Mouse (Mus musculus) cerebellum, adult (tissue): ENCODE results near the gene Dync1i2.

Source experiments
- ATAC-seq: cut with Nextera tagmentation; 2 replicates; pipeline ENCODE4 v1.9.2; 2017; ENCODE audit warnings: mild to moderate bottlenecking, moderate library complexity, mixed read lengths; ENCODE audit not compliant: insufficient number of reproducible peaks, low FRiP score, low TSS enrichment

The Dync1i2 gene

DNA sequence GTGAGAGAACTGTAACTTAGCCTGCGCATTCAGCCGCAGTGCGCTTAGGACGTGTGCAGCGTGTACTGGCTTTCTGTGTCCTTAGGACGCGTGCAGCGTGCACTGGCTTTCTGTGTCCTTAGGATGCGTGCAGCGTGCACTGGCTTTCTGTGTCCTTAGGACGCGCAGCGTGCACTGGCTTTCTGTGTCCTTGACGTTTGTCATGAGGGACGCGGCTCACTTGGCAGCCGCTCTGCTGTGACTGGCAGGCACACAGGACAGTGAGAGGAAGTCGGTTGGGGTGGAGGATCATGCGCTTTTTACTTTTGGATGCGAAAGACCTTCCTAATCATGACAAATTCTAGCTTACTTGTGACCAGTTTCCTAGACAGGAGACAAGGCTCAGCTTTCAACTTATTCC lies 53.1 kb downstream of the Dync1i2 start:
- no peak for ATAC-seq

DNA sequence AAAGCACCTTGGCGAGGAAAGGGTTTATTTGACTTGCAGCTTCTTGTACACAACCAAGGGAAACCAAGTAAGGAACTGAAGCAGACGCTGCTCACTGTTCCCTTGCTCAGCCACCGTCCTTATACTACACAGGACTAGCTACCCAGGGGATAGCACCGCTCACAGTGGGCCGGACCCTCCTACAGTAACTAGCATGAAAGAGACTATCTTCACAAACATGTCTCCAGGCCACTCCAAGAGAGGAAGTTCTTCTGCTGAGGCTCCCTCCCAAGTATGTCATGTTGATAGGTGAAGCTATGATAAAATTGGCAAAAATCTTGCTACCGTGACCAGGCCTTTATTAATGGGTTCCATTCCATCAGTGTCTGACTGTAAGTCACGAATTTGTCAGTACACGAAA lies 57.2 kb downstream of the Dync1i2 start:
- no peak for ATAC-seq

DNA sequence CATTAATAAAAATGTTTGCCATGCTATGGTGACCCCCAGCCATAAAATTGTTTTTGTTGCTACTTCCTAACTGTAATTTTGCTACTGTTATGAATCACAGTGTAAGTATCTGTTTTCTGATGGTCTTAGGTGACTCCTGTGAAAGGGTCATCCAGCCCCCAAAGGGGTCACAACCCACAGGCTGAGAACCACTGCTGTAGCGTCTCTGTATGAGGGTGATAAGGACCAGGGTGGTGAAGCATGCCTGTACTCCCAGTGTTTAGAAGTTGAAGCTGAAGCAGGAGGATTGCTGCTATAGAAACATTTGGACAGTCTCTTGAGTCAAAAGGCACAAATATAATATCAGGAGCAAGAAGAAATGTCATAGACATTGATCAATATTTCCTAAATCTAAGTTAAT lies 57.8 kb downstream of the Dync1i2 start:
- ATAC-seq: no peak

DNA sequence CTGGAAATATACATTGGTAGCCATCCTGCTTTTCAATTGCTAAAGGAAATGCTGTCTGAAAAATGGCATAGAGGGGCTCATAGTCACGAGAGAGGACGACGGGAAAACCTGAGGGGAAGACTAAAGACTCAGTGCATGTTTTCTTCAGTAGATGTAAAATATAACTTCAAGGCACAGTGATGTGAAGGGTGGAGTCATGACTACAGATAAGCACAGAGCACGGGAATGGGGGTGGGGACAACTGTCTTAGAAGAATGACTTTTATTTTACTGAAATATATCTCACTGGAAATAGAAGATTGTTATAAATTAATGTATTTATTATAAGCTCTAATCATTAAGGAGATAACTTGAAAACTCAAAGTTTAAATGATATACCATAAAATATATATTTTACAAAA lies 58.6 kb downstream of the Dync1i2 start:
- no peak for ATAC-seq

DNA sequence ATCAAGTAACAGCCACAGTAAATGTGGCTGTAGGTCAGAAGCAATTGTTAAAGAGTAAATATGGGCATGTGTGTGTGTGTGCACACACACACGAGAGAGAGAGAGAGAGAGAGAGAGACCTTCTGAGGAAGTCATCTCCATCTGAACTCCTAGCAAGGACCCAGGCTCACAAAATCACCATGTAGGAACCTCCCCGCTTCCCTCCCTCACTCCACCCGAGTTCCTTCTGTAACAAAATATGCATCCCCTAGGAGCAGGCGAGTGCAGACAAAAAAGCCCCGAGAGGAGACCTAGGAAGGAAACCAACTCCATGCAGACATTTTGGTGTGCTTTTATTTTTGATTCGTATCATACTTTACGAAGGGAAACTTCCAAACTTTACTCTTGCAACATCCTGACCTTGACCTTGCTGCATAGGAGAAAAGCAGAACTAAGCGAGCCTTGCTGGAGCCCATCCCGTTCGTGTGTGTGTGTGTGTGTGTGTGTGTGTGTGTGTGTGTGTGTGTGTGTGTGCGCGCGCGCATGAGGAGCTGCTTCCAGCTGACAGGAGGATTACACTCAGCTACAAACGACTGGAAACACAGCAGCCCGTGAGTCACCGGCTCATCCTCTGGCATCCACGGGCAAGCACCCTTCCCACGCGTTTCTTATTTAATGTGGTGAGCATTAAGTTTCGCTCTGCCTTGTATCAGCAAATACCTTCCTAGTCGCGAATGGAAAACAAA lies 62.6 kb downstream of the Dync1i2 start:
- ATAC-seq: no peak

DNA sequence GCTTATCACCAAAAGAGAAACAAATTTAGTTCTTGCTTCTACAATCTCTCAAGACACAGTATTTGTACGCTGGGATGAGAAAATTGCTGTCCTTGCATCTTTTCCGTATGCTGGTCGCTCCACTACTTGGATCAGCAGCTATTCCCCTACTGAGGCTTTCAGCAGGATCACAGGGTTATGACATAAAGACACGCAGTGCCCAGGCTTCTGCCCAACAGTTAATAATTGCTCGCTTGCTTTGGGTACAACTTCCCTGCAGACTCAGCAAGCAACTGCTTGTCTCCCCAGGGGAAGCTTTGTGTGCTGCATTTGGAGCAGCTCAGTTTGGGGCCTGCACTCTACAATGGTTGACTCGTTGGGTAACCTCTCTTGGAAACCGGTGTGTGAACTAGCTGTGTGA lies 64.2 kb downstream of the Dync1i2 start:
- ATAC-seq: no peak

DNA sequence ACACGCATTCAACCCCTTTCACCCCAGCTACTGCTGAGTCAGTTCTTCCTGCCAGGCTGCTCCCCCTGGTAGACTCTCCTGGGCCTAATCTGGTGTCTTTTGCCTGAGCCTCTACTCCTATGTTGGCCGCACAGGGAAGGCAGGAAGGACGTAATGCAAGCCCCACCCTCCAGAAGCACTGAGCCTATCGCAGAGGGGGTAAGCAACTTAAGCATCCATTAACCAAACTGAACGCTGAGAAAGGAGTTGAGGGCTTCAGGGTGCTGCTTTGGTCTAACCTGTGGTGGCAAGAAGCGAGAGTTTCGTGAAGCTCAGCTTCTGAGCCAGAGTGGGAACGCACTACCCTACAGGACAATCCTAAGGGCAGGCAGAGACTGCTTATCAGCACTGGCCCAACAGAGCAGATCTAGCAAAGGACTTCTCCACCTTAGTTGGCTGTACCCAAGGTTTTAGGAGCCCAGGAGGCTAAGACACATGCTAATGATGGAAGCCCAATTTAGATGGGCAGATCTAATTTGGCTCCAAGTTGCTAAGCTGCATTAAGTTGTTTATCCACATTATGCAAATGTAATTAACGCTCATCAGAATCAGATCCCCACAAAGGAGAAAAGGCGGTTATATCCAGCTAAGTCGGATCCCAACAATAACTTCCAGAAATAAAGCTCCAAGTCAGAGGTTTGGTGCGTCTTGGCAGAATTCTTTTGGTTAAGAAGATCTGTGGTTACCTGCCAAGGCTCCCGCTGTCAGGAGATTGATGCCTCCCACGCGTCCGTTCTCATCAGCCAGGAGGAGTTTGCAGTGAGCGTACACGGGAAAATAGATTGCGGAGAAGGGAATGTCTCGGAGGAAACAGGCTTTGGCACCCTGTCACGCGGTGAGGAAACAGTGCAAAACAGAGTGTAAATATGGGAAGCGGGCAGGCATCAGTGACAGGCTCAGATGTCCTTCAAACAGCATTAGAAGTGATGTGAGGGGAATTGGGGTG lies 67.6 kb downstream of the Dync1i2 start:
- ATAC-seq: peak; percentile 39

DNA sequence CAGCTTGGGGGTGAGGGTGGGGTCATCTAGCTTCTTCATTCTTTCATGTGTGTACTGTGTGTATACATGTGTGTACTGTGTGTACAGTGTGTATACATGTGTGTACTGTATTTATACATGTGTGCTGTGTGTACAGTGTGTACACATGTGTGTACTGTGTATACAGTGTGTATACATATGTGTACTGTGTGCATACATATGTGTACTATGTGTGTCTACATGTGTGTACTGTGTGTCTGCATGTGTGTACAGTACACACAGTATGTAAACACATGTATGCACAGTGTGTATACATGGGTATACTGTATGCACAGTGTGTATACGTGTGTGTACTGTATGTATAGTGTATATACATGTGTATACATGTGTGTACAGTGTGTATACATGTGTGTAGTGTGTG lies 70.5 kb downstream of the Dync1i2 start:
- no peak for ATAC-seq

DNA sequence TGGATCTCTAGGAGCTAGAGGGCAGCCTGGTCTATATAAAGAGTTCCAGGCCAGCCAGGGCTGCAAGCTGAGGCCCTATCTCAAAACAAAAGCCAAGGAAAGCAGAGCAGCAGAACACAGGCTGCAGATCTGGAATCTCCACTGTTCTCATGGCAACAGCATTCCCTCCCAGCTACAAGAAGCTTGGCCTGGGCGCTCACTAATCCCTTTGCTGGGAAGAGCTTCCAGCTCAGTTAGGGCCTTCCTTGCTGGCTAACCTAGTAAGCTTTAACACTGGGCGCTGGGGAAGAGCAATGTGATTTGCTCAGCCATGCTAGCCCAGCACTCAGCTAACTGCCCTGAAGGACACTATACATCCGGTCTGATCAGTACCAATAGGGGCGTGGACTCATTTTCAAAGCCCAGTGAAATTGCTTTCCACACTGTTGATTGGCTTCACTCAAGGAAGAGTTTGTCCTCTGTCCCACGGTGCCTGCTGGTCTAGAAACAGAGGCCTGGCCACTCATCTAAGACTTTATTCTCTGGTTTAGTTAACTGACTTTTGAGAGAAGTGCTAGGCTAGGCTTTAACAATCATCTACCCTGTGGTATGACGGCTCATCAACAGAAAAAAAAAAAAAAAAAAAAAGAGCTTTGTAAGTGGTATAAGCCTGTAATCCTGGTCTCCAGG lies 78.7 kb downstream of the Dync1i2 start:
- no peak for ATAC-seq

DNA sequence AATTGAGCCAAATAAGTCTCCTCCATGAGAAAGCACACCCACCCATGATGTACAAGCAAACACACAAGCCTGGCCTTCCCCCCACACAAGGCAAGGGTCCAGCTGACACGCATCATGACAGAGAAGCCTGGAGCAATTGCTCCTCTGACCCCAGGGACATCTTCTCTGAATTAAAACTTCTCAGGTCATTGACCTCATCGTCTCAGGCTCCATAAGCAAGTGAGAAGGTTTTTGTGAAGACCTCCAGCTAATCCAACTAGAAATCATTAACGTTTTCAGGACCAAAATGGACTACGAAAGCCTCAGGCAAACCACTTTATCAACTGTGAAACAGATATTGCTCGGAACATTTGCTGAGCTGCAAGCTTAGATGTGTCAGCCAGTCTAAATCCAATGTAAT lies 80.1 kb downstream of the Dync1i2 start:
- ATAC-seq: no peak

DNA sequence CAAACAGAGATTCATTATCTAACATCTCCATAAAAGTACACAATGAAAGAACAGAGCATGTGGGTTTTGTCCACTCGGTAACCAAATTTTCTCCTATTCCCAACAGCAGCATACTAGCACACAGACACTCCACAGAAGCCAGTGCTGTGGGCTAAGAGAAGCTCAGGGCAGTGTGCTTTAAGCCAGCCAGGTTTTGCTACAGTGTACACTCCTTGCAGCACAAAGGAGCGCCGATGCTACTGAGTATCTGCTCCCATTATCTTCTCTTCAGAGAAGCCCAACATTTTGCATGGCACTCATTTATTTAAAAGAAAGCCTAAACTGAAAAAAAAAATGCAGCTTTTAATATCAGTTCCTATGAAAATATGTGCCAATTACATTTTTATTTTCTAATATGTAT lies 82.5 kb downstream of the Dync1i2 start:
- ATAC-seq: no peak

DNA sequence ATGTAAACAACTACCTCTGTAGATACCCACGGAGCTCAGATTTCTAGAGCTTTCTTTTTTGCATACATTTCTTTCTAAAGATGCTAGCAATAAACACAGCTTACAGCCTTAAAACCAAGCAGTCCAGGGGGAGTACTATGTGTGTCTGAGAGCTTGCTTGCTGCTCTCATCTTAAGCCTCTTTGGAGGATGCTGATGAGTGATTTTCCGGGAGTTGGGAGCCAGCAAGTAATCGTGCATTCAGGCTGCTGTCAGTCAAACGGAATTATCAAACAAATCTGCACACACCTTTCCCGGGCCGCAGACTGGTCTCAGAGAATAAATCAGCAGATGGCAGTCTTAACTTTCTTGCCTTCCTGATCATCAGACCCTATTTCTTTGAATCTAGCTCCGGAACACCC lies 83.0 kb downstream of the Dync1i2 start:
- no peak for ATAC-seq

DNA sequence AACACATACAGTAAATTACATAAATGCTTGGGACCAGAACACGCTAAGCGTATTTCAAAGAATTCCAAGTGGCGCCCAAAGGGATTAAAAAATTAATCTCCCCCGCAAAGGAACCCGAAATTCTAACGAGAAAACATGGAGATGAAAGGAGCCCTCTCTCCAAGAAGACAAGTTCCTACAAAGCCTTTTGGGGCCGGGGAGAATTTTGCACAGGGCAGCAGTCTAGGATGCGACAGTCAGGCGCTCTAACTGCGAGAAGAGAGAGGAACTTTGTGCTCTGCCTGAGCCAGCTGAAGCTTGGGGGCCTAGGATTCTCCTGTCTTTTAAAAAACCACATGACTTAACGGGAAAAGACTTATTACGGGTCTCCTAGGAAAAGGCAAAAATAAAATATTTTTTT lies 84.3 kb downstream of the Dync1i2 start:
- no peak for ATAC-seq

DNA sequence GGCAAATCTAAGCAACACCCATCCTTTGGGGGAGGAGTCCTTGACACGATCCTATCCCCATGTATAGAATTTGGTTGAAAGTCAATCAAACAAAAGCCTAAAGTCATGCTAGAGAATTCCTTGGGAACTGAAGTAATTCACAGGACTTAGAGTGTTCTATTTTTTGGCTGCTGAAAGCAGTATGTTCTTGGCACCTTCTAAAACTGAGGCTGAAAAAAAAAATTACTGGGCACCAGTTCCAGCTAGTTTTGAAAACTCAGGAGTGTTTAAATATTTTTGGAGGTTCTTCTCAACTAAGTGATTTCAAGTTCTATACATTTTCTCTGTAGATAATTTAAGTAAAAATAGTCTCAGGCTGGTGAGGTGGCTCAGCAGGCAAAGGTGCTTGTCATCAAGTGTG lies 86.0 kb downstream of the Dync1i2 start:
- ATAC-seq: no peak

DNA sequence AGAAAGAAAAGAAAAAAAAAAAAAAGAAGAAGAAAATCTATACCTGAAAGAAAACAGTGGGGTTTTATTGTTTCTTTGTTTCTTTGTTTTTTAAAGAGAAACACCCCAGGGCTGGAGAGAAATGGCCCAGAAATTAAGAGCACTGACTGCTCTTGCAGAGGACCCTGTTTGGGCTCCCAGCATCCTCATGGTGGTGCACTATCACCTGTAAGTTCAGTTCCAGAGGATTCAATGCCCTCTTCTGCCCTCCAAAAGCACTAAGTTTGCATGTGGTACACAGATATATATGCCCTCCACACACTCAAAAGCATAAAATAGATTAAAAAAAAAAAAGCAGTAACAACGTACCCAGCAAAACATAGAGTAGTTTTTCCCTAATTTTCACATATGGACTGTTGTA lies 87.2 kb downstream of the Dync1i2 start:
- ATAC-seq: no peak

DNA sequence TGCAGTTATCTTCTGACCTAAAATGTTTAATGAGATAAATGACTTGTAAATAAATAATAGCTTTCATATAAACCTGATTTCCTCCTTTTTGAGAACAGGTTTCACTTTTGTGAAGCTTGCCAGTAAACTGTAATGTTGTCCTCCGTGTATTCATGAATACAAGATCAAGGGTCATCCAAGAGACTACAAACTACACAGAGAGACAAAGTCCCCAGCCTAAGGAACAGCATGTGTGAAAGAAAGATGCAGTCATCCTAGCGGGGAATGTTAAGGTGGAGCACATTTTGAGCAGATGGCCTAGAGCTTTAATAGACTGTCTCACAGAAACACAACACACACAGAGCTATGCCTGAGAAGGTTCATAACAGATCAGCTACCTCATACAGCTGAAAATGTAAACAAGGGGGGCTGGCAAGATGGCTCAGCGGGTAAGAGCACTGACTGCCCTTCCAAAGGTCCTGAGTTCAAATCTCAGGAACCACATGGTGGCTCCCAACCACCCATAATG lies 90.7 kb downstream of the Dync1i2 start:
- ATAC-seq: no peak

DNA sequence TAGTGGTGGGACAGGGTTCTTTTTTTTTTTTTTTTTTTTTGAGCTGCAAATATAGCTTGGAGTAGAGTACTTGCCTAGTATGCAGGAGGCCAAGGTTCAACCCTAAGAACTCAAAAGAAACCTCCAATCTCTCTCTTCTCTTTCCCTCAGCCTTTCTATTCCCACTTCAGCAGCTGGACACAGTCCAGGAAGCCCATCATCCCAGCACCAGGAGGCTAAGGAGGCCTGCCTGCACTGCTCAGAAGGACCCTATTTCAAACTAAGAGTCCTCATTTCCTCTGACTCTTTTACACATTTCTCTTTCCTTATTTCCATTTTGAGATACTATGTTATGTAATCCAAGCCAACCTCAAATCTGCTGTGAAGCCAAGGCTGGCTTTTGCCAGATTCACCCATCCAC lies 91.7 kb downstream of the Dync1i2 start:
- ATAC-seq: no peak

DNA sequence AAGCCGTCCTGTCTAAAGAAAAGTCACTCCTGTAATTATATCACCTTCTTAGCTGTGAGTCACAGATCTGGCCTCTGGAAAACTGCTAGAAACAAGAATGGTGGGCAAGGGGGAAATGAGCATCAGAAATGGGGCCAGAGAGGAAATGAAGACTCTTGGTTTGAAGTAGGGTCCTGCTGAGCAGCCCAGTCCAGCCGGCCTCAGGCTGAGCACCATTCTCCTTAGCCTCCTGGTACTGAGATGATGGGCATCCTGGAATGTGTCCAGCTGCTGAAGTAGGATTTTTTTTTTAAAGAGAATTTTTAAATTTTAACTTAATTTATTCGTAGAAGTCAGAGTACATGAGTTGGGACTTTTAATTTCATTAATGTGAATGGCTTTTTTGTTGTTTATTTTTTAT lies 93.3 kb downstream of the Dync1i2 start:
- ATAC-seq: no peak

DNA sequence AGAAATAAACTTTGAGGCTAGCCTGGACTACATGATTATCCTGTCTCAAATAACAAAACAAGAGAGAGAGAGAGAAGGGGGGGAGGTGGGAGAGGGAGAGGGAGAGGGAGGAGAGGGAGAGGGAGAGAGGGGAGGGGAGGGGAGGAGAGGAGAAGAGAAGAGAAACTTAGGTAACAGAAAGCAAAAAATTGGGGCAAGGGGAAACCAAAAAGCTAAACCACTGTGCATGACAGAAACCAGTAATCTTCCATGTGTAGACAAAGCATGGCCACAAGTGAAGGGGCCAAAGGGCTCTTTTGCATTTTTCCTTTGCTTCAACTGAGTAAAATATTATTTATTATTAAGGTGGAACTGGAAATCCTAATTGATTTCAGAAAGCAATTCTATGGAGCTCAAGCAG lies 94.9 kb downstream of the Dync1i2 start:
- ATAC-seq: no peak

DNA sequence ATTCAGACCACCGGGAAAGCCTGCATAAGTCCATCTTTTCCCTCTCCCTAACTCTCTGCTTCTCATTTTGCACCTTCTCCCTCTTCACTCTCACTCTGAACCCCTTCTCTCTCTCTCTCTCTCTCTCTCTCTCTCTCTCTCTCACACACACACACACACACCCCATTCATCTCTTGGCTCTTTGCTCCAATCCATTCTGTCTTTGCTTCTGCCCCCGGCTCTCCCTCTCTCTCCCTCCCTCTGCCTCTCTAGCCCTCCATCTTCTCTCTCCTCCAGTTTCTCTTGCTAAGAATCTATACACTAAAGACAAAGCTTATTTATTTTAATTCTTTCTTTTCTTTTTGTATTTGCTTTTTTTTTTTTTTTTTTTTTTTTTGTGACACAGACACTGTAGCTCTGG lies 98.2 kb downstream of the Dync1i2 start:
- no peak for ATAC-seq

DNA sequence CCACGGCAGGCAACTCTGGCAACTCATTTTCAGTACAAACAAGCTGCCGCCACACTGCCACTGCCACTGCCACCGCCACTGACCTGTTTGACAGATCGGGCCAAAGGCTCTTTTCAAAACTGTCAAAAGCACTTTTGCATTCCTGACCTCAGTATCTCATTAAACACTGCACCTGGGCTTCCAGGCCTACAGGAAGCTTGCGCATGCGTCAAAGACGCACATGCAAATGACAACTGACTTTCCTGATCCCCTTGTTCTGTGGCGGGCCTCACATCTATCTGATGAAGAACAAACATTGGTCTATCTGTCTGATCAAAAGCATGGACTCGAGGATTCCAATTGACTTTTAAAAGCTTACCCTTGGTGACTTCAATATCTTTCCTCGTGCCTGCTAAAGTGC lies 100.6 kb downstream of the Dync1i2 start:
- ATAC-seq: no peak
